Mouse (Mus musculus) CH12.LX (cell line): Measurements from ENCODE around the gene 4921517D22Rik.

Source experiments
- CTCF ChIP-seq, 2 experiments: IDR thresholded peaks in 1 of 2; conservative IDR thresholded peaks in 1 of 2; 2 replicates each; pipeline ENCODE4 v1.5.1; 2011 to 2012; ENCODE audit warnings: low read depth in 2 of 2, low read length in 2 of 2, improper control_type of control experiment in 1 of 2, inconsistent platforms in 1 of 2, mild to moderate bottlenecking in 1 of 2, moderate library complexity in 1 of 2
- E2F4 ChIP-seq: IDR thresholded peaks from 2 replicates; pipeline ENCODE4 v1.6.1; 2011; ENCODE audit warnings: low read depth, low read length, improper control_type of control experiment; ENCODE audit not compliant: insufficient replicate concordance
- ELF1 ChIP-seq: IDR thresholded peaks from 2 replicates; pipeline ENCODE4 v1.6.1; 2014; ENCODE audit warnings: low read depth, mild to moderate bottlenecking, inconsistent platforms, low read length, improper control_type of control experiment
- KAT2A ChIP-seq: IDR thresholded peaks from 2 replicates; pipeline ENCODE4 v1.6.1; 2012; ENCODE audit warnings: low read length, improper control_type of control experiment, inconsistent platforms; ENCODE audit not compliant: insufficient replicate concordance
- MAFK ChIP-seq: IDR thresholded peaks from 2 replicates; pipeline ENCODE4 v1.6.1; 2011; ENCODE audit warnings: low read length, improper control_type of control experiment; ENCODE audit not compliant: insufficient replicate concordance
- POLR2A ChIP-seq: IDR thresholded peaks from 2 replicates; pipeline ENCODE4 v1.6.1; 2011; ENCODE audit warnings: low read depth, mild to moderate bottlenecking, improper control_type of control experiment, low read length
- SMC3 ChIP-seq: IDR thresholded peaks from 2 replicates; pipeline ENCODE4 v1.6.1; 2011; ENCODE audit warnings: low read depth, low read length, improper control_type of control experiment
- ZMIZ1 ChIP-seq: IDR thresholded peaks from 2 replicates; pipeline ENCODE4 v1.6.1; 2012; ENCODE audit warnings: low read depth, mild to moderate bottlenecking, inconsistent platforms, low read length, improper control_type of control experiment
- ZNF384 ChIP-seq: IDR thresholded peaks from 2 replicates; pipeline ENCODE4 v1.6.1; 2012; ENCODE audit warnings: low read depth, low read length, improper control_type of control experiment, inconsistent platforms

GRCm38 (mm10) chr13:59699131-59699530 is 5.2 kb upstream of the 4921517D22Rik start:
- TF ChIP-seq CTCF (conservative IDR thresholded peaks at IDR 0.05 in 1 of 2, IDR thresholded peaks at IDR 0.05 in 1 of 2; ENCODE audit: low read depth in 2 of 2, low read length in 2 of 2) (no peak), MAFK (no peak), SMC3 (no peak), POLR2A (no peak), ZMIZ1 (no peak), ELF1 (no peak), KAT2A (no peak), ZNF384 (no peak), E2F4 (no peak)
